Mouse (Mus musculus): Measurements from ENCODE around the gene Slc9a8. TPM values are rescaled to one million over a fixed set of nuclear protein-coding genes. Genes with fewer than 3 reads are reported as not detected.

Slc9a8 gene
- polyA plus RNA-seq, 1 experiment from 2014 or later: 27.1 TPM

DNA sequence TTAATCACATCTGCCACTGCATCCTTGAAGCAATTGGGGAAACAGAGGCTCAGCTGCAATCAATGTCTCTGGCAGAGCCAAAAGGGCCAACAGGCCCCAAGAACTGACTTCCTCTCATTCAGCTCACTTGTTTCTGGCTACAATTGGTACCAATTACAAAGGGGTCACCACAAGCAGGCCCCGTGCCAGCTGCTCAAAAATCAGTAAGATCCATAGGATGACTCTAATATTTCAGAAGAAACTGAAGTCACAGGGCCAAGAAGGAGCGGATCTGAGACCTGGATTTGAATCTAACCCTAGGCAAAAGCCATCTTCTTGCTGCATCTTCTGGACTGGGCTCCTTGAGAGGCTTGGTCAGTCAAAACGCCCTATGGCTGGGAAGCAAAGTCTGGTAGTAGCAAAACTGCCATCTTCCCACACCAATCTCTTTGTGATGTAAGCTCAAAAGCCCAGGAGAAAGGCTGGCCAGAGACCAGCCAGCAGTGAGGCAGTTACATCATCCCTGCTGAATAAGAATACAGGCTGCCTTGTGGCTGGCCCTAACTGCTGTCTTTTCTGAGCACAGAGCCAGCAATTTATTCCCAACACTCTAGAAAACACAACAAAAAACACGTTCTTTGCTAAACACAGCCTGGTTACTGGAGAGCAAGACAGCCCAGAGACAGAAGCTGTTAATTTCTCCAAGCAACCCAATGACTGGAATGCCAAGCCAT, 69.5 kb downstream of the Slc9a8 start:
- Histone ChIP-seq H3K9me3 (replicated peaks) (no peaks in the 10 kb centered on the region), H3K4me1 (peaks cover 33% of the 10 kb centered on the region), H3K4me2 (peak overlapping the region; percentile 69), H3K27me3 (no peaks in the 10 kb centered on the region), H3K4me3 (replicated peaks) (peak overlapping the region; percentile 80), H3K27ac (no peak overlapping the region), H3K9ac (peak overlapping the region; percentile 90), H3K36me3 (peaks cover 10% of the 10 kb centered on the region; the same call in 1 of the 2 replicates)
- 80% methylated on average over 4 of the region's 4 CpGs for WGBS
- no peak for ATAC-seq (replicated peaks; ENCODE audit: low FRiP score)

DNA sequence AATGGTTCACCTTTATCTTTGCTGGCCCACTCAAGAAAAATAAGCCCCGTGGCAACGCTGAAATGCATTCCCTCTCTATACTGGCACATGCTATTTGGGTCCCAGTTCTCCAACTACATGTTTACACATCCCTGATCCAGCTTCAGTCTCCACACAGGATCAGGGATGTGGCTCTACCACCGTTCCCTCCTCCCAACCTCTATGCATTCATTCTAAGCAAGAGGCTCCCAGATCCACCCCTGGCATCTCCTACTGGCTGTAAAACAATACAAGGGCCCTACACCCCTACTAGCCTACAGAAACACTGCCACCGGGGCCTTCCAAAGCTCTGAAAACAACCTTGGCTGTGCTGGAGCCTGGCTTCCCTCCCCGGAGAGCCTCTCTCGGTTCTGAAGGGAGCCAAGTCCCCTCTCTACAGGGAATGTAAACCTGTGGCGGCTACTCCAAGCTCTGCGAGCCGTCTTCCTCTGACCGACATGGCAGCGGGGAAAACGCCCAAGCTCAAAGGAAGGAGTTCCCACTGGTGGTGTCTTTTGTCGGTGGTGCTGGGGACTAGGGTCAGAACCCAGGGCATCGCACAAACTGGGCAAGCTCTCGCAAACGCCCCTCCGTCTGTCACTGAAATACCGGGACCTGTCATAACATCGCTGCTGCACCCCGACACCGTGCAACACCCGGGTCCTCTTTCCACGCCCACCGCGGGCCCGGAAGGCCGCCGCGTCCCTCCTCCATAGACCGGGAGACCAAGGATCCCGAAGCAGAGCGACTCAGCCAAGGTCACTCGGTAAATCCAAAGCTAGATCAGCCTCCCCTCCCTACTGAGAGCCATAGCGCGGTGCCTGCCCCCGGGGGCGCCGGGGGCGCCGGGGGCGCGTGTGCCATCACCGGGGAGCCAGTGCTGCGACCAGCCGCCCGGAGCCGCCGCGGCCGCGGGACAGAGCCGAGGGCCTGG, 70.5 kb downstream of the Slc9a8 start, which contains the start of gene Rnf114:
Gene Rnf114, plus strand, starts transcription at position 889 of the 952 bp plus-strand sequence.
- H3K9me3 ChIP-seq (replicated peaks): no peaks in the 10 kb centered on the region
- peak within 1 kb of the TSS; percentile 80 for H3K4me3 ChIP-seq (replicated peaks)
- WGBS: 3% methylated on average over 46 of the region's 52 CpGs
- peak; percentile 49 for ATAC-seq (replicated peaks; ENCODE audit: low FRiP score)
- peaks cover 10% of the 10 kb centered on the region; the same call in 1 of the 2 replicates for H3K36me3 ChIP-seq
- H3K27ac ChIP-seq: peak within 1 kb of the TSS; percentile 99
- H3K4me1 ChIP-seq: peaks cover 33% of the 10 kb centered on the region
- no peaks in the 10 kb centered on the region for H3K27me3 ChIP-seq
- peak within 1 kb of the TSS; percentile 90 for H3K9ac ChIP-seq
- peak within 1 kb of the TSS; percentile 69 for H3K4me2 ChIP-seq

DNA sequence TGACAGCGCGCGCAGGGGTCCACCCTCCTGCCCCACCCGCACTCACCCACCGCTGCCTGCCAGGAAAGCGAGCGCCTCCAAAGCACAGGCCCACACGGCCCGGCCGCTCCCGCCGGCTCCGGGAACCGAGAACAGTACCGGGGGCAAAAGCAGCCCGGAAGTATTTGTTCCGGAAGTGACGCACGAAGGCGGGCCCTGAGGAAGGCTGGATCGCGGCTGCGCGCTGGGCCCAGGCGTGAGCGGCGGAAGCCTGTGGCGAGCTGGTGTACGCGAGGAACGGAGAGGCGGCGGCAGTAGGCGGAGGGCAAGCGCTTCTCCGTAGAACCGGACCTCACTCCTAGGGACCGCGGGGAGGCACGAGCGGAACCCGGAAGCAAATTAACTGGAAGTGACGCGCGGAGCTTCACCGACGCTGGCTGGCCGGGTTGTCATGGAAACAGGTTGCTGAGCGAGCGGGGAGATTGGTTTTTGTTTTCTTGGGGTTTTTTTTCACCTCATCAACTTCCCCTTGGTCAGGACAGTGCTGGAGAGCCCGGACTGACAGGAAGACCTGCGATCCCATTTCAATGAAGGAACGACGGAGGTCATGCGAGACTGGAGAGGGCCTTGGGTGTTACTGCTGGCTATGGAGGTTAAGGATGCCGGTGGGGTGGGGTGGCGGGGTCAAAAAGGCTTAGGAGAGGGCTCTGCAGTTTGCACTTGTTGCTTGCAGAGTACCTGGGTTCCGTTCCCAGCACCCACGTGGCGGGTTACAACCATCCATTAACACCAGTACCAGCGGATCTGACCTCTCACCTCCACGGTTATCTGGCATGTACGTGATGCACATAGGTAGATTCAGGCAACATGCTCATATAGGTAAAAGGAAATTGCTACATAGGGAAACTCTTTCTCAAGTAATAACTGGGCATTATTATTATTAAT, 71.5 kb downstream of the Slc9a8 start, which contains the start of gene Spata2:
Gene Spata2, minus strand, starts transcription at position 175 of the 924 bp plus-strand sequence.
- H3K27ac ChIP-seq: peak within 1 kb of the TSS; percentile 99
- H3K27me3 ChIP-seq: no peaks in the 10 kb centered on the region
- no peaks in the 10 kb centered on the region for H3K9me3 ChIP-seq (replicated peaks)
- peak; percentile 88 for ATAC-seq (replicated peaks; ENCODE audit: low FRiP score)
- H3K4me1 ChIP-seq: peaks cover 30% of the 10 kb centered on the region
- peaks cover 7% of the 10 kb centered on the region; the same call in 1 of the 2 replicates for H3K36me3 ChIP-seq
- H3K4me3 ChIP-seq (replicated peaks): peak within 1 kb of the TSS; percentile 80
- H3K4me2 ChIP-seq: peak within 1 kb of the TSS; percentile 69
- 2% methylated on average over 63 of the region's 63 CpGs for WGBS
- peak within 1 kb of the TSS; percentile 90 for H3K9ac ChIP-seq

DNA sequence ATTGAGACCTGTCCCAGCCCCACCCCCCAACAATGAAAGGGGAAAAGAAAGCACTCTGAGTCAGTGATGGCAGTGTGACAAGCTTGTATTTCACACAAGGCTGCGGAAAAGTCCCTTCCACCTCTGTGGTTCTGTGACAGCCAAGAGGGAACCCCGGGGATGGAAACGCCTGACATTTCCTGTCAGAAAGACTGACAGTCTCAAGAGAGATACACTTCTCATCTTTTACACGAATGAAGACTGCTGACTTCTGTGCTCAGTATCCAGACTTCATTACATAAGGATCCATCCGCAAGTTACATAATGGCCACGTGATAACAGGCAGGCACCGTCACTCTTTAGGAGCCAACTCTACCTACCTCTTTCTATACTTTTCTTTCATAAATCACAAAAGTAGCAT, 74.9 kb downstream of the Slc9a8 start:
- H3K27me3 ChIP-seq: no peaks in the 10 kb centered on the region
- no peak overlapping the region for H3K4me2 ChIP-seq
- WGBS: 90% methylated on average over 7 of the region's 7 CpGs
- H3K4me1 ChIP-seq: peaks cover 14% of the 10 kb centered on the region
- no peak overlapping the region for H3K27ac ChIP-seq
- no peaks in the 10 kb centered on the region for H3K36me3 ChIP-seq
- H3K4me3 ChIP-seq (replicated peaks): no peak overlapping the region
- no peaks in the 10 kb centered on the region for H3K9me3 ChIP-seq (replicated peaks)
- H3K9ac ChIP-seq: no peak overlapping the region
- ATAC-seq (replicated peaks; ENCODE audit: low FRiP score): no peak

DNA sequence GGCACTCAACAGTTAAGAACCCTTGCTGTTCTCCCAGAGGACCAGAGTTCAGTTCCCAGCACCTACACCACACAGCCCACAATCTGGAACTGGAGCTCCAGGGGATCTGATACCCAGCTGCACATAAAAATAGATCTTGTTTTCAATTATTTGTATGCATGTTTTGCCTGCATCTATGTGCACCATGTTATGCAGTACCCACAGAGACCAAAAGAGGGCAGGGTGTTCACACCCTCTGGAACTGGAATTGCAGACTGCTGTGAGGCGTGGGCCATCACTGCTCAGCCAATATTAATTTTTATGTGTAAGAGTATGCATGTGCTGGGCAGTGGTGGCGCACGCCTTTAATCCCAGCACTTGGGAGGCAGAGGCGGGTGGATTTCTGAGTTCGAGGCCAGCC, 75.8 kb downstream of the Slc9a8 start:
- H3K9me3 ChIP-seq (replicated peaks): no peaks in the 10 kb centered on the region
- WGBS: 81% methylated on average over 5 of the region's 5 CpGs

DNA sequence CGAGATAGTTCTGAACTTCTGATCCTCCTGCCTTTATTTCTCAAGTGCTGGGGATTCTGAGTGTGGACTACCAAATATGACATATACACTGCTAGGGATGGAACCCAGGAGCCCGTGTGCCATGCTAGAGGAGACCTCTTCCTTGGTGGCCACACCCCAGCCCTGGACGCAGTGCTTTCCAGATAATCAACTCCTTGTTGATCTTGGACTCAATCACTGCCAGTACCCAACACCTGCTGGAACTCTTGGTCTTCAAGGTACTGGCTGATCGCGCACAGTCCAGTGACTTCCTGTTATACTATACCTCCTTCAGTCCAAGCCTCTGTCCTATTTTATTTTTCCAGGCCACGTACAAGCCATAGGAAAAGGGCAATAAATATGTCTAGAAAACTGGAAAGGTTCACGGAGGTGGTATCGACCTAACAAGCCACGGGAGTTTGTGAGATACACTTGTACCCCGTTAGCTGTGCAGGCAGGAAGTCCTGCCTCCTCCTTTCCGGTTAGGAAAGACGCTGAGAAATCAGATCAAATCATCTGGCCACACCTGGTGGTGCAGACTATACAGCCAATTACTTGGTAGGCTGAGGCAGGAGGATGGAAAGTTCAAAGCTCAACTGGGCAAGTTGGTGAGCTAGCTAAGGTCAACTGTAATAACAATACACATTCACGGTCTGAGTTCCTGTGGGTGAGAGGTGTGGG, 81.2 kb downstream of the Slc9a8 start:
- peak overlapping the region; percentile 92; the same call in 1 of the 2 replicates for H3K9ac ChIP-seq
- peak overlapping the region; percentile 83; the same call in 1 of the 2 replicates for H3K27ac ChIP-seq

More for the DNA sequence above, 75.8 kb downstream of the Slc9a8 start:
- no peak overlapping the region for H3K4me2 ChIP-seq
- ATAC-seq (replicated peaks; ENCODE audit: low FRiP score): no peak
- no peaks in the 10 kb centered on the region for H3K27me3 ChIP-seq
- no peak overlapping the region for H3K4me3 ChIP-seq (replicated peaks)
- H3K9ac ChIP-seq: no peak overlapping the region
- H3K36me3 ChIP-seq: no peaks in the 10 kb centered on the region
- H3K27ac ChIP-seq: no peak overlapping the region
- peaks cover 7% of the 10 kb centered on the region for H3K4me1 ChIP-seq

DNA sequence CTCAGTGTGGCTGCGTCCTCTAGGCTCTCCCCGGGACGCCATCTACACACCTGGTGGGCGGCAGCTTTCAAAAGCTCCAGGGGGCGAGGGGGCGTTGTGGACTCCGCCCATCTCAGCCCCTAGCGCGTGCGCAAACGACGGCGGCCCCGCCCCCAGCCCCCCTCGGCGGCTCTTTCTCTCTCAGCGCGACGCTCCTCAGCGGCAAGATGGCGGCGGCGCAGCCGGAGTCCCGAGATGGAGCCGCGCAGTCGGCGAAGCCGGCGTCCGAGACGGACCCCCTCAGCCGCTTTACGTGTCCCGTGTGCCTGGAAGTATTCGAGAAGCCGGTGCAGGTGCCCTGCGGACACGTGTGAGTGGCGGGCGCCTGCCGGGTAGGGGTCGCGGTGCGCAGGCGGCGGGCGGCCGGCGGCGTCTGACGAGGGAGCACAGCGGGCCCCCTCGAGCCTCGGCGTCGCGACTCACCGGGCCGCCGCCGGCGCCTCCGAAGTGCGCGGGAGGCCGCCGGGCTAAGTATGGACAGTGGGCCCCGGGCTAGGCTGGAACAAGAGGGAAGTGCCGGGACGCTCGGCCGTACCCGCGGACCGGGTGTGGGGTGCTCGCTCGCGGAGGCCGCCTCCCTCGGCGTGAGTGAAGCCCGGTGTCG, 81.9 kb downstream of the Slc9a8 start:
- Histone ChIP-seq H3K27me3 (no peaks in the 10 kb centered on the region), H3K9me3 (replicated peaks) (no peaks in the 10 kb centered on the region), H3K4me3 (replicated peaks) (peak overlapping the region; percentile 88), H3K27ac (peak overlapping the region; percentile 83), H3K4me1 (peaks cover 23% of the 10 kb centered on the region), H3K9ac (peak overlapping the region; percentile 92), H3K4me2 (peak overlapping the region; percentile 92), H3K36me3 (peaks cover 21% of the 10 kb centered on the region)
- under 1% methylated on average over 64 of the region's 85 CpGs for WGBS
- peak; percentile 88 for ATAC-seq (replicated peaks; ENCODE audit: low FRiP score)

More for the DNA sequence above, 81.2 kb downstream of the Slc9a8 start:
- Histone ChIP-seq H3K4me3 (replicated peaks) (peak overlapping the region; percentile 88), H3K36me3 (peaks cover 14% of the 10 kb centered on the region), H3K27me3 (no peaks in the 10 kb centered on the region), H3K4me1 (peaks cover 23% of the 10 kb centered on the region), H3K9me3 (replicated peaks) (no peaks in the 10 kb centered on the region), H3K4me2 (peak overlapping the region; percentile 92)
- ATAC-seq (replicated peaks; ENCODE audit: low FRiP score): peak; percentile 7; the same call in 1 of the 2 replicates
- WGBS: 45% methylated on average over 13 of the region's 13 CpGs

DNA sequence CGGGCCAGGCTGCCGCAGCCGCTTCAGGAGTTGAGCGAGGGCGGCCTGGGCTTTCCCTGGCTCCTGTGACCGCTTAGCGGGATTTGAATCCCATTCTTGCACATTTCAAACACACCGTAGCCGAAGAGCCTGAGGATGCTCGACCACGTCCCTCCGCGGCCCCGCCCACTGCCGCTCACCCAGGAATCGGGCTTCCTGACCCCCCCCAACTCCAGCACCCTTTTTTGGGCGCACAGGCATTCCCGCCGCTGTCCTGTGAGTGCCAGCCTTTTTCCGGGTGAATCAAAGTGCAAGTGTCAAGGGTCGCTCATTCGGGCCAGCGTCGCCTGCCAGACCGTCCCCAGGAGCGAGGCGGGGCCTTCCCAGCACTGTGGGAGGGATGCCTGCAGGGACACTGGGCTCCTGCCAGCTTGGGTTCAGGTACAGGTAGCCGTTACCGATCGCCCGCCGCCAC, 82.4 kb downstream of the Slc9a8 start:
- Histone ChIP-seq H3K27ac (peak overlapping the region; percentile 83), H3K4me3 (replicated peaks) (peak overlapping the region; percentile 88), H3K4me2 (peak overlapping the region; percentile 92), H3K4me1 (peaks cover 23% of the 10 kb centered on the region), H3K27me3 (no peaks in the 10 kb centered on the region), H3K36me3 (peaks cover 27% of the 10 kb centered on the region), H3K9ac (peak overlapping the region; percentile 92), H3K9me3 (replicated peaks) (no peaks in the 10 kb centered on the region)
- ATAC-seq (replicated peaks; ENCODE audit: low FRiP score): peak; percentile 49
- WGBS: 1% methylated on average over 32 of the region's 32 CpGs

DNA sequence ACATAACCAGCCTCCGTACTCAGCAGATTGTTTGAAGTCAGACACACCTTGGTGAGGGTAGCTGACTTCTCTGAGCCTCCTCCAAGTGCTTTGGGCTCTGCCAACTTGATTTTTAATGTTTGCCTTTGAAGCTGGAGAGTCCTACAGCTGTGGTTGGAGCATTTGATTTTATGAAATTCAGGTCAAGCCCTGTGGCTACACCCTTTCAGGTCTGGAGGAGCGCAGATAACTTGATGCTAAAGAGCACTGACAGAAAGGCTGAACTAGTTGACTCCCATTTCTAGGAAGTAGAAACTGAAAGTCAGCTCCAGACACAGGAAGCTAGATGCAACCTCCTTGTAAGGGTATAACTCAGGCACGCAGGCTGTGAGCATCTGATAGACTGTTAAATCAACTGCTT, 83.6 kb downstream of the Slc9a8 start:
- peaks cover 23% of the 10 kb centered on the region for H3K4me1 ChIP-seq
- no peak overlapping the region for H3K9ac ChIP-seq
- no peak for ATAC-seq (replicated peaks; ENCODE audit: low FRiP score)
- peak overlapping the region; percentile 2; the same call in 1 of the 2 replicates for H3K4me3 ChIP-seq (replicated peaks)
- H3K4me2 ChIP-seq: peak overlapping the region; percentile 92
- no peaks in the 10 kb centered on the region for H3K27me3 ChIP-seq
- no peaks in the 10 kb centered on the region for H3K9me3 ChIP-seq (replicated peaks)
- WGBS: 80% methylated on average over 3 of the region's 3 CpGs
- peaks cover 38% of the 10 kb centered on the region for H3K36me3 ChIP-seq
- H3K27ac ChIP-seq: 0 out of 2 replicates have a peak overlapping the region, but pooled peaks have one; percentile 9

DNA sequence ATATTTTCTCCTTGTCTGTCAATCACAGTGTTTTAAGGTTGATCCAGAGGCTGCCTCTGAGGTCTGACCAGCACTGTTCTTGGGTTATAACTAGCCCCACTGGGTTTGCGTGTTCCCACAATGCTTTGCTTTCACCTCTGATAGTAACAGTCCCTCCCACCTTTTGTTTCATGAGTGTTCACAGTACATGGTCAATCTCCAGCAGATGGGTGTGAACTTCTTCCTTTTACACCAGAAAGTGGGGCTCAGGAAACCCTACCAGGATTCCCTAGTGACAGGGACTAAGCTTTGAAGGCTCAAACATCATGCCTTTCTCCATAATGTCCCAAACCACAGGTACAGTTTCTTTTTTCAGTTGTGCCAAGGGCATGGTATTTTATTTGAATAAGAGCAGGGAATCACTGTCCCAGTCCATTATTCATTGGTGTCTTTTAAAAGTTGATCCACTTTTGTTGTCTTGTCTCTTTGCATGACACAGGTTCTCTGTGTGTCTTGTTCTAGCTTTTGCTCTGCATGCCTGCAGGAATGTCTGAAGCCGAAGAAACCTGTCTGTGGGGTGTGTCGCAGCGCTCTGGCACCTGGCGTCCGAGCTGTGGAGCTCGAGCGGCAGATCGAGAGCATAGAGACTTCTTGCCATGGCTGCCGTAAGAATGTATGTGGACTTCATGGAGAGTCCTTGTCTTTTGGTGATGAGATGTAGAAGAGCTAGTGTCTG, 85.2 kb downstream of the Slc9a8 start:
- peaks cover 53% of the 10 kb centered on the region for H3K36me3 ChIP-seq
- no peak for ATAC-seq (replicated peaks; ENCODE audit: low FRiP score)
- H3K27ac ChIP-seq: no peak overlapping the region
- no peaks in the 10 kb centered on the region for H3K9me3 ChIP-seq (replicated peaks)
- no peak overlapping the region for H3K4me3 ChIP-seq (replicated peaks)
- peaks cover 23% of the 10 kb centered on the region for H3K4me1 ChIP-seq
- 91% methylated on average over 10 of the region's 10 CpGs for WGBS
- H3K9ac ChIP-seq: no peak overlapping the region
- H3K27me3 ChIP-seq: no peaks in the 10 kb centered on the region
- no peak overlapping the region for H3K4me2 ChIP-seq

All from kidney, embryonic 15.5 days (tissue).